Mouse (Mus musculus): ENCODE results near the gene Chd1.

Gene Chd1

GRCm38 (mm10) chr17:15704475-15705300 lies at the start of gene Chd1:
Chd1 (plus strand) TSS chr17:15704967.
- DNase-seq (ENCODE audit: low read depth, low spot score): peak; percentile 95

GRCm38 (mm10) chr17:15656881-15657607 lies 47.7 kb upstream of the Chd1 start:
- peak; percentile 80 for DNase-seq (ENCODE audit: low read depth, low spot score)

GRCm38 (mm10) chr17:15672870-15673269 lies 31.9 kb upstream of the Chd1 start:
- DNase-seq (ENCODE audit: low read depth, low spot score): no peak

- DNase-seq (ENCODE audit: low read depth, low spot score): peak; percentile 60
These were observed 26.7 kb upstream of the Chd1 start for GRCm38 (mm10) chr17:15677970-15678645.

- peak; percentile 67 for DNase-seq (ENCODE audit: low read depth, low spot score)
These were observed 24.7 kb upstream of the Chd1 start for GRCm38 (mm10) chr17:15679966-15680630.

GRCm38 (mm10) chr17:15680661-15681060 lies 24.1 kb upstream of the Chd1 start:
- peak; percentile 82 for DNase-seq (ENCODE audit: low read depth, low spot score)

- no peak for DNase-seq (ENCODE audit: low read depth, low spot score)
These were observed 18.4 kb upstream of the Chd1 start for GRCm38 (mm10) chr17:15686396-15686795.

- no peak for DNase-seq (ENCODE audit: low read depth, low spot score)
These were observed 14.5 kb upstream of the Chd1 start for GRCm38 (mm10) chr17:15690304-15690703.

GRCm38 (mm10) chr17:15695566-15695965 lies 9.2 kb upstream of the Chd1 start:
- DNase-seq (ENCODE audit: low read depth, low spot score): no peak

GRCm38 (mm10) chr17:15698956-15699355 lies 5.8 kb upstream of the Chd1 start:
- no peak for DNase-seq (ENCODE audit: low read depth, low spot score)

- DNase-seq (ENCODE audit: low read depth, low spot score): no peak
These were observed 3.3 kb upstream of the Chd1 start for GRCm38 (mm10) chr17:15701505-15701904.

GRCm38 (mm10) chr17:15704158-15704474 lies 651 bp upstream of the Chd1 start:
- no peak for DNase-seq (ENCODE audit: low read depth, low spot score)

GRCm38 (mm10) chr17:15705303-15706284 lies 827 bp downstream of the Chd1 start:
- peak; percentile 67 for DNase-seq (ENCODE audit: low read depth, low spot score)

- DNase-seq (ENCODE audit: low read depth, low spot score): peak; percentile 22
These were observed 9.7 kb downstream of the Chd1 start for GRCm38 (mm10) chr17:15714507-15714906.

- peak; percentile 70 for DNase-seq (ENCODE audit: low read depth, low spot score)
These were observed 10.5 kb downstream of the Chd1 start for GRCm38 (mm10) chr17:15715013-15715902.

- DNase-seq (ENCODE audit: low read depth, low spot score): no peak
These were observed 11.2 kb downstream of the Chd1 start for GRCm38 (mm10) chr17:15715940-15716339.

- no peak for DNase-seq (ENCODE audit: low read depth, low spot score)
These were observed 16.1 kb downstream of the Chd1 start for GRCm38 (mm10) chr17:15720841-15721240.

GRCm38 (mm10) chr17:15723291-15723690 lies 18.5 kb downstream of the Chd1 start:
- no peak for DNase-seq (ENCODE audit: low read depth, low spot score)

GRCm38 (mm10) chr17:15723866-15724475 lies 19.2 kb downstream of the Chd1 start:
- DNase-seq (ENCODE audit: low read depth, low spot score): peak; percentile 48

All from ZHBTc4 (cell line).